Mouse (Mus musculus) urinary bladder, postnatal 36 days (tissue): ENCODE data around the gene Camsap2.

Experiments used
- DNase-seq, 2 experiments: peaks; one replicate each; pipeline ENCODE4 v3.0.0; 2022; ENCODE audit warnings: low spot score in 2 of 2, mixed read lengths in 1 of 2

Gene Camsap2

GRCm38 (mm10) chr1:136259543-136259892, 86.4 kb downstream of the Camsap2 start:
- DNase-seq = no peak

GRCm38 (mm10) chr1:136258495-136258894, 87.4 kb downstream of the Camsap2 start:
- no peak for DNase-seq

GRCm38 (mm10) chr1:136255657-136256056, 90.2 kb downstream of the Camsap2 start:
- DNase-seq = no peak

- DNase-seq = no peak
These were observed 90.7 kb downstream of the Camsap2 start for GRCm38 (mm10) chr1:136255174-136255573.

- DNase-seq = no peak
These were observed 91.3 kb downstream of the Camsap2 start for GRCm38 (mm10) chr1:136254503-136255065.

- no peak for DNase-seq
These were observed 92.4 kb downstream of the Camsap2 start for GRCm38 (mm10) chr1:136253472-136253871.

- DNase-seq = no peak
These were observed 96.2 kb downstream of the Camsap2 start for GRCm38 (mm10) chr1:136249662-136250061.

- peak; percentile 40 to 67 for DNase-seq
These were observed 98.5 kb downstream of the Camsap2 start for GRCm38 (mm10) chr1:136247393-136247792.

- no peak for DNase-seq
These were observed 101.4 kb downstream of the Camsap2 start for GRCm38 (mm10) chr1:136244469-136244868.

- no peak for DNase-seq
These were observed 104.1 kb downstream of the Camsap2 start for GRCm38 (mm10) chr1:136241801-136242200.

- DNase-seq = no peak
These were observed 107.4 kb downstream of the Camsap2 start for GRCm38 (mm10) chr1:136238495-136238894.

- DNase-seq = no peak
These were observed 111.3 kb downstream of the Camsap2 start for GRCm38 (mm10) chr1:136234595-136235092.

GRCm38 (mm10) chr1:136233892-136234594, 111.9 kb downstream of the Camsap2 start, which contains the start of gene Inava:
Gene Inava, minus strand, starts transcription at chr1:136234264.
- no peak for DNase-seq

- no peak for DNase-seq
These were observed 112.7 kb downstream of the Camsap2 start for GRCm38 (mm10) chr1:136232986-136233790.

- DNase-seq = no peak
These were observed 113.5 kb downstream of the Camsap2 start for GRCm38 (mm10) chr1:136232285-136232926.

- peak in 1 of 2 experiments; percentile 35 for DNase-seq
These were observed 114.3 kb downstream of the Camsap2 start for GRCm38 (mm10) chr1:136231596-136231995.

GRCm38 (mm10) chr1:136230201-136230600, 115.7 kb downstream of the Camsap2 start:
- DNase-seq = peak; percentile 61 to 79

- no peak for DNase-seq
These were observed 116.9 kb downstream of the Camsap2 start for GRCm38 (mm10) chr1:136229040-136229373.

- peak in 1 of 2 experiments; percentile 40 for DNase-seq
These were observed 117.4 kb downstream of the Camsap2 start for GRCm38 (mm10) chr1:136228328-136229039.

- no peak for DNase-seq
These were observed 118.0 kb downstream of the Camsap2 start for GRCm38 (mm10) chr1:136227870-136228269.

- DNase-seq = no peak
These were observed 119.3 kb downstream of the Camsap2 start for GRCm38 (mm10) chr1:136226626-136227025.
